Mouse (Mus musculus) olfactory bulb, adult 2 months (tissue): Measurements from ENCODE around the gene Vmn1r214.

Source experiments
- CTCF ChIP-seq: fragments of 200-500 bp; IDR thresholded peaks from 2 replicates; pipeline ENCODE4 v1.5.1; 2012; ENCODE audit warnings: low read depth, mild to moderate bottlenecking, low read length, moderate library complexity; ENCODE audit not compliant: insufficient read depth
- POLR2A ChIP-seq: fragments of 200-500 bp; IDR thresholded peaks from 2 replicates; pipeline ENCODE4 v1.6.1; 2012; ENCODE audit warnings: mild to moderate bottlenecking, low read depth, low read length, moderate library complexity; ENCODE audit not compliant: insufficient read depth

DNA sequence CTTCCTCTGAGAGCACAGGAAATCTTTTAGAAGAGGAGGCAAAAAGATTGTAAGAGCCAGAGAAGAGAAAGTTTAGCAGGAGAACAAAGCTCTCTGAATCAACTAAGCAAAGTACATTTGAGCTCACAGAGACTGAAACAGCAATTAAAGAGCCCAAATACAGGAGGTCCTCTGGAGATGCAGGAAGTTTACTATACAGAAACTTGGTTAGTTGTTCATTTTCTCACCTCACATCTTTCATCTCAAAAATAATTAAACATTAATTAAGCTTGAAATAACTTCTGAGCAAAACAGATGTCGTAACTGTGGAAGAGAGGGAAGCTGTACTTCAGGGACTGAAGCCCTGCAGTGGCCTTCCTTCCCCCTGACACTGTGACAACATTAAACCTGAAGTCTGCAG, 22.9 kb upstream of the Vmn1r214 start, which contains the start of gene Vmn1r213:
- TF ChIP-seq CTCF = no peak
- TF ChIP-seq POLR2A = no peak
